In genomic region chr6:126553812-126554211, GRCm38 (mm10) we compare ENCODE assay signal across 7 mouse cellular contexts. TPM values are rescaled to one million over a fixed set of nuclear protein-coding genes. Genes with fewer than 3 reads are reported as not detected.
DNase-seq lines count a peak whose midpoint lies in the region; ATAC-seq and TF ChIP-seq lines count a peak whose summit lies in the region.

No protein-coding gene starts in this region.

- H3K27me3 ChIP-seq in CH12.LX (replicated peaks) (peaks cover 96% of the 10 kb centered on the region), Patski (no peaks in the 10 kb centered on the region)
- H3K27me3 ChIP-seq in forebrain, embryonic 10.5 days (ENCODE audit: poor library complexity, severe bottlenecking) = peaks cover 28% of the 10 kb centered on the region
- H3K27me3 ChIP-seq in hindbrain, embryonic 15.5 days = no peaks in the 10 kb centered on the region
- no peaks in the 10 kb centered on the region; the same call in 1 of the 2 replicates for H3K27me3 ChIP-seq in lung, embryonic 16.5 days (ENCODE audit: control insufficient read depth, insufficient read depth, low read depth, low read length)

- CTCF ChIA-PET in Patski (lab: Charles Lee) = interaction anchor here (0.7 to 7.3 kb wide), 7 partner anchors 8 to 53 kb away, joined by 3 to 80 read pairs (median 5); no protein-coding TSS in a partner anchor

- H3K4me2 ChIP-seq in CH12.LX (ENCODE audit: insufficient read depth, low read depth, poor library complexity, severe bottlenecking) = no peak overlapping the region
- no peak overlapping the region for H3K4me2 ChIP-seq in hindbrain, embryonic 15.5 days
- no peak overlapping the region for H3K4me2 ChIP-seq in lung, embryonic 16.5 days (ENCODE audit: low read depth, low read length)

- no peaks in the 10 kb centered on the region for H3K4me1 ChIP-seq in CH12.LX (ENCODE audit: control insufficient read depth in 1 of 2, insufficient read depth in 2 of 2)
- H3K4me1 ChIP-seq in forebrain, embryonic 10.5 days = 0 out of 2 replicates have a peak, but pooled peaks cover 3% of the 10 kb centered on the region
- H3K4me1 ChIP-seq in hindbrain, embryonic 15.5 days (replicated peaks) = no peaks in the 10 kb centered on the region
- H3K4me1 ChIP-seq in lung, embryonic 16.5 days (replicated peaks; ENCODE audit: control insufficient read depth, insufficient read depth, low read length) = no peaks in the 10 kb centered on the region

- no peak for TF ChIP-seq EP300 in CH12.LX (IDR thresholded peaks at IDR 0.05; ENCODE audit: low read length)

- no peak overlapping the region for H3K27ac ChIP-seq in CH12.LX (ENCODE audit: insufficient read depth, low read depth)
- H3K27ac ChIP-seq in forebrain, embryonic 10.5 days = no peak overlapping the region
- H3K27ac ChIP-seq in hindbrain, embryonic 15.5 days (replicated peaks) = no peak overlapping the region
- H3K27ac ChIP-seq in lung, embryonic 16.5 days (ENCODE audit: low read length) = no peak overlapping the region

- TF ChIP-seq RAD21 in CH12.LX (IDR thresholded peaks at IDR 0.05; ENCODE audit: low read depth, low read length) = peak; percentile 18

- H3K4me3 ChIP-seq in CH12.LX (replicated peaks in 1 of 3; ENCODE audit: low read depth in 2 of 3, low read length in 2 of 3, poor library complexity in 1 of 3) = no peak overlapping the region
- H3K4me3 ChIP-seq in forebrain, embryonic 10.5 days = no peak overlapping the region
- no peak overlapping the region for H3K4me3 ChIP-seq in hindbrain, embryonic 15.5 days
- no peak overlapping the region for H3K4me3 ChIP-seq in lung, embryonic 16.5 days (ENCODE audit: low read length)

- TF ChIP-seq POLR2A in CH12.LX (IDR thresholded peaks at IDR 0.05; ENCODE audit: low read depth, low read length) = no peak

- no peak overlapping the region for H3K9ac ChIP-seq in CH12.LX (ENCODE audit: insufficient read depth, low read depth)
- no peak overlapping the region for H3K9ac ChIP-seq in hindbrain, embryonic 15.5 days
- no peak overlapping the region for H3K9ac ChIP-seq in lung, embryonic 16.5 days (ENCODE audit: low read length)

- H3K36me3 ChIP-seq in CH12.LX (replicated peaks in 1 of 2; ENCODE audit: control insufficient read depth in 1 of 2, insufficient read depth in 1 of 2, low read length in 1 of 2) = no peaks in the 10 kb centered on the region
- no peaks in the 10 kb centered on the region for H3K36me3 ChIP-seq in forebrain, embryonic 10.5 days (replicated peaks)
- H3K36me3 ChIP-seq in hindbrain, embryonic 15.5 days = no peaks in the 10 kb centered on the region
- no peaks in the 10 kb centered on the region for H3K36me3 ChIP-seq in lung, embryonic 16.5 days (ENCODE audit: control insufficient read depth, insufficient read depth, low read length)

- WGBS in forebrain, embryonic 10.5 days = 42% methylated on average over 9 of the region's 9 CpGs
- WGBS in hindbrain, embryonic 15.5 days = 28% methylated on average over 9 of the region's 9 CpGs
- WGBS in lung, embryonic 16.5 days = 17% methylated on average over 9 of the region's 9 CpGs

- DNase-seq in CH12.LX (ENCODE audit: extremely low read depth) (no peak), Patski (ENCODE audit: low read depth, low spot score) (no peak)
- peak; percentile 27 for DNase-seq in forebrain, embryonic 10.5 days (ENCODE audit: extremely low spot score, low spot score)
- peak; percentile 40 to 59 for DNase-seq in right cerebral cortex, postnatal 36 days (ENCODE audit: low spot score in 2 of 2)
- no peak for DNase-seq in c-Kit-positive CD71-positive TER-119-positive erythroid progenitor cells, embryonic 14.5 days (ENCODE audit: low spot score)

- in situ Hi-C loops in CH12.LX (cut with MboI; ENCODE audit: low pct_ligation_motif_present, low pct_unique_long_range_greater_than_20kb, low sequenced_read_pairs) = loop anchor here (10.0 kb wide), 1 partner anchor 59 kb away; no protein-coding TSS in a partner anchor
- in situ Hi-C loops in Patski (cut with MboI; ENCODE audit: low pct_unique_long_range_greater_than_20kb) = loop anchor here (5.0 to 25.0 kb wide), 3 partner anchors 57 to 929 kb away; no protein-coding TSS in a partner anchor

- ATAC-seq in Patski = no peak
- ATAC-seq in hindbrain, embryonic 15.5 days (ENCODE audit: low FRiP score, low read depth) = peak; percentile 39; the same call in 1 of the 2 replicates
- ATAC-seq in lung, embryonic 16.5 days (ENCODE audit: low read depth) = peak; percentile 17; the same call in 1 of the 2 replicates

- H3K79me2 ChIP-seq in CH12.LX (replicated peaks; ENCODE audit: control insufficient read depth, extremely low read depth, insufficient read depth, poor library complexity, severe bottlenecking) = no peaks in the 10 kb centered on the region

- TF ChIP-seq CTCF in CH12.LX (conservative IDR thresholded peaks at IDR 0.05 in 1 of 2, IDR thresholded peaks at IDR 0.05 in 1 of 2; ENCODE audit: low read depth in 2 of 2, low read length in 2 of 2) (peak in 1 of 2 experiments; percentile 46; a peak in 2 of 4 replicates), Patski (IDR thresholded peaks at IDR 0.05) (peak; percentile 51)

- no peaks in the 10 kb centered on the region for H3K9me3 ChIP-seq in CH12.LX (replicated peaks; ENCODE audit: low read length)
- no peaks in the 10 kb centered on the region for H3K9me3 ChIP-seq in forebrain, embryonic 10.5 days
- H3K9me3 ChIP-seq in hindbrain, embryonic 15.5 days = no peaks in the 10 kb centered on the region
- no peaks in the 10 kb centered on the region for H3K9me3 ChIP-seq in lung, embryonic 16.5 days (ENCODE audit: control insufficient read depth, low read length)

- POLR2A ChIA-PET in Patski (lab: Charles Lee) = interaction anchor here (0.9 kb wide), 1 partner anchor 47 kb away, joined by 3 read pairs; no protein-coding TSS in a partner anchor

- dilution Hi-C loops in CH12.LX (cut with MboI; ENCODE audit: extremely low pct_ligation_motif_present, extremely low pct_unique_long_range_greater_than_20kb, low sequenced_read_pairs) = no loop called here

TF ChIP-seq in CH12.LX, 34 proteins besides CTCF, POLR2A, EP300 and RAD21:
- TF ChIP-seq SMC3 (IDR thresholded peaks at IDR 0.05; ENCODE audit: low read depth, low read length) (peak; percentile 19; the same call in 1 of the 2 replicates), UBTF (IDR thresholded peaks at IDR 0.05; ENCODE audit: low read depth, low read length) (no peak), ETS1 (conservative IDR thresholded peaks at IDR 0.05; ENCODE audit: low read depth, low read length) (no peak), ZKSCAN1 (IDR thresholded peaks at IDR 0.05; ENCODE audit: borderline replicate concordance, low read depth, low read length) (no peak)

RNA-seq across cellular contexts. Expression of gene Kcna5, which starts 18.6 kb away (rescaled TPM):
- total RNA-seq in CH12.LX (2012; rRNA removed) (not detected in 2 replicates), CH12.LX (2014; rRNA removed) (not detected in 2 replicates)
- polyA plus RNA-seq in CH12.LX (2012; ENCODE audit: insufficient read length, low read depth) (not detected in 2 replicates), Patski (2021) (1.4 TPM)
- 1.5 and 2.1 TPM in 2 replicates for polyA plus RNA-seq in forebrain, embryonic 10.5 days (2016; fragmentation: Nextera tagmentation; extraction: Ambion mirVana)
- 2.9 and 3.2 TPM in 2 replicates for polyA plus RNA-seq in hindbrain, embryonic 15.5 days (2015; fragmentation: Nextera tagmentation; extraction: Ambion mirVana)
- polyA plus RNA-seq in lung, embryonic 16.5 days (2015; fragmentation: Nextera tagmentation; extraction: Ambion mirVana) = 2.8 and 3.7 TPM in 2 replicates

Comparison
In these comparisons a context has a peak if more than half of its experiments do, and no peak if none do; other contexts are left out.
1. DNase-seq: peak in forebrain, embryonic 10.5 days (single experiment) and right cerebral cortex, postnatal 36 days (2 of 2); none in CH12.LX (single experiment), Patski (single experiment) and c-Kit-positive CD71-positive TER-119-positive erythroid progenitor cells, embryonic 14.5 days (single experiment).